Mouse (Mus musculus): Measurements from ENCODE around the gene Tbx18.

The Tbx18 gene

DNA sequence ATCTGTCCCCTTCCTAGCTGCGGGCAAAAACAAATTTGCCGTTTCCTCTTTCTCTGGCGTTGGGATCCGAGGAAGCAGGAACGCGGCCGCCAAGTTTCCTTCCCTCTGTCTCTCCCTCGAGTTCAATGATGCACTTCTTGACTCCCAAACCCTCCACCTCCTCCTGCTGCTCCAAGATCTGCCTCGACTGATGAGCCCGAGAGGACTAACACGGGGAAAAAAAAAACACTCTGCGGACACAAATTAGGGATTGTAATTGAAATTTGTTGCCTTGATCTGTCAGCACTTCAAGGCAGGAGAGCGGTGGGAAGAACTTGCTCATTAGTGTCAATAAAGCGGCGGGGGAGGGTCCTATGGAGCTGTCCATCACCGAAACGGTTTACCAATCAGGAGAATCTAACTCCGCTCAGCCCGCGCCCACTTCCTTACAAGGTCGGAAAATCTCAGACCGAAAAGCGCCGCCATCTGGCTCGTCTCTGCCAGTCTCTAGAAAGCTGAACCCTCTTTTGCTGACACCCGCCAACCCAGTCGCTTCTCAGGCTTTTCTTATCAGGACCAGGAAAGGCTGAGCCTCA is at the start of gene Tbx18:
Gene Tbx18 (minus strand): TSS at position 300 of the 575 bp plus-strand sequence.
- DNase-seq (ENCODE audit: low read depth), result no peak

DNA sequence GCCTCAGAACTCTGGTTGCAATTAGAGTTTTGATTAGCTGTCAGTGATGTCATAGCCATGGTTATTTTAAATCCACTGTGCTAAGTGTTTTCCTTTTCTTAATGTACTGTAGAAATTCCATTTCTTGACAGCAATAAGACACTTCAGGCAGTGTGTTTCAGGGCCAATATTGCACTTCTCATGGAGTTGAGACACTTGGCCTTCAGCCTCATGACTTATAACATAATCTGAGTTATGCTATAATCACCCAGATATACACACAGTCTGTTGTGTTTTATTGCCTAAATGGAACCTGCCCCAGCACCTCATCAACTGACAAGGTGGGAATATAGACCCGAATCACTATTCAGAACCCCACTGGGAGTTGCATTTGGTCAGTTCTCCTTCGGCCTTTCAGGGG is 42.9 kb upstream of the Tbx18 start:
- no peak for DNase-seq (ENCODE audit: low read depth)

DNA sequence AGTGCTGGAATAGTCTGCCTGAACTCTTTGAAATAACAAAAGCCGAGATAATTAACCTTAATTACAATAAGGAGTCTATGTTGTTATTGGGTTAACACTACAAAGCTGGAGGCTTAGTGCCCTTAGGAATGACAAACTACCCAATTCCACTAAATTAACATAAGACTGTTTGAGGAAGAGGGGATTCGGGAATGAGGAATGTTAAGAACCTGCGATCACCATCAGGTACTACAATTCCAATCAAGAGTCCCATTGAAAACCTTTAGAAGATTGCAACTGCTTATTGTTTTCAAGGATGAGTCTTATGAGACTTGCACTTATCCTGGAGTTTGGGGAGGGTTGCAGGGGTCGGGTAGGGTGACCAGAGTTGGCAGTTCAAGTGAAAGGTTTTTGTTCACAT is 24.6 kb upstream of the Tbx18 start:
- DNase-seq (ENCODE audit: low read depth), result no peak

DNA sequence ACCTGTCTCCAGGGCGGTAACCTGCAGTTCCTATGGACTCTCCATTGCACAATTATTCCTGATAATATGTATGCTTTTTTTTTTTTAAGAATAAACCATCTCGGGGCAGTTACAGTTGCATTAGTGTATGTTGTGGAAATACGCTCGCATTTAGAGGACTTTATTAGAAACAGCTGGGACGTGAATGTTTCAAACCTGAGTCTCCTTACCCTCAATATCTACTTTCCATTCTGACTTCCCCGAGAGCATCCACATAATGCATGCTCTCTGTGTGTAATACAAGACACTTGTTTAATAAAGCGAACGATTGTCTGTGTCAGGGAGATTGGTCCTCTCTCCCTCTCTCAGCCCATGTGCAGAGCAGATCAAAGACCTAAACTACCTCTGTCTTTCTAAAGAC is 10.5 kb upstream of the Tbx18 start:
- DNase-seq (ENCODE audit: low read depth), result no peak

DNA sequence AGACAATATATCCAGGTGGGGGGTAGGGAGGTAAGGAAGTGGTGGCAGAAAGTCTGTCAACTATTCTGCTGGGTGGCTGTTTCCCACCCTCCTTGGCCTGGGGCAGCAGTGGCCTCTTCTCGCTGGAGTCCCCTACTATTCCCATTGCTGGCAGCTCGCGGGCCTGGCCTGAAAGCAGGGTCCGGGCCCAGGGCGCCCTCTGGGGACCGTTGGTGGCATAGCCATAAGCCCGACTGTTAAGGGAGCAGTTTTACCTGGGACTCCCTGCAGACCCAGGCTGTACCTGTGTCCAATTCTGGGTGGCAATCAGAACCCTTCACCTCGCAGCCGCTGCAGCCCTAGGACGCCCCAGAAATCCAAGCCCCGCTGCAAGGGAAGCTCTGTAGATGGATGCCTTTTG is 9.6 kb upstream of the Tbx18 start:
- DNase-seq (ENCODE audit: low read depth), result no peak

DNA sequence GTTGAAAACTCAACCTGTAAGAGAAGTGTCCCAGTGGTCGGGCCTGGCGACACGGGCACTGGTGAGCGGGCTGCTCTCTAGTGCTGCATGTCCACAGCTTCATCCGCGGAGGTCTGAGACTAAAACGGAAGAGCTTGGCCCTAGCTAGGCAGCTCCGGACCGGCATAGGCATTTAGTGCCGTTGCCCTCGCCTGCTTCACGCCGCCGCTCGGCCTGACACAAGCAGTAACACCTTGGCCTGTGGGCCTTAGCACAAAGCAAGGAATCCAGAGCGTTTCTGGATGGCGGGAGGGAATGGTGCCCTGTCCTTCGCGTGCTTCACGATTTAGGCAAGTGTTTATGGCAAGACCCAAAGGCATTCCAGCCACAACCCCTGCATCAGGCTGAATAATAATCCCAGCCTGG is 9.2 kb upstream of the Tbx18 start:
- no peak for DNase-seq (ENCODE audit: low read depth)

DNA sequence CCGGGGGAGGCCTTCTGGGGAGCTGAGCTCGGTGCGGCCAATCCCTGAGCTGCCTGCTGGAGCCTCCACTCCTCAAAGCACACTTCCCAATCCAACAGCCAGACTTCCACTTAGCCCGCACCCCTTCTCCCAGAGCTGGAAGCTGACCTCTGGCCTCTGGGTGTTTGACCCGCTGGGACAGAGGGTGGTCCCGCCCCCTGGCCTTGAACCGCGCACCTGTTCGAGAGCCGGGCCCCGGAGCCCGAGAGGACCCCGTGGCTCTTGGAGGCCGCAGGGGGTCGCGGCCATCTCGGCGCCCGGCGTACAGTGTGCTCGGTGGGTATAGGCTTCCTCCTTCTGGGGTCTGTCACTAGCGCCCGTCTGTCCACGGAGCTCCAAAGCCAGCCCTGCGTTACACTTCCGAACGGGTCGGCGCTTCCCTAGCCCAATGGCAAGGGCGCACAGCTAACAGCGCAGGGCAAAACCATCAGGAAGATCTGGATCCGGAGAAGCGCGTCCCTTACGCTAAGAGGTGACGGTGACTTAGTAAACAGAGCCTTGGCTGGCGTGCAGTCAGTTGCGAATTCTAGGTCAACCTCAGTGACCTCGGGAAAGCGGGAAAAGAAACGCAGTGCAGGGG is 8.6 kb upstream of the Tbx18 start:
- no peak for DNase-seq (ENCODE audit: low read depth)

DNA sequence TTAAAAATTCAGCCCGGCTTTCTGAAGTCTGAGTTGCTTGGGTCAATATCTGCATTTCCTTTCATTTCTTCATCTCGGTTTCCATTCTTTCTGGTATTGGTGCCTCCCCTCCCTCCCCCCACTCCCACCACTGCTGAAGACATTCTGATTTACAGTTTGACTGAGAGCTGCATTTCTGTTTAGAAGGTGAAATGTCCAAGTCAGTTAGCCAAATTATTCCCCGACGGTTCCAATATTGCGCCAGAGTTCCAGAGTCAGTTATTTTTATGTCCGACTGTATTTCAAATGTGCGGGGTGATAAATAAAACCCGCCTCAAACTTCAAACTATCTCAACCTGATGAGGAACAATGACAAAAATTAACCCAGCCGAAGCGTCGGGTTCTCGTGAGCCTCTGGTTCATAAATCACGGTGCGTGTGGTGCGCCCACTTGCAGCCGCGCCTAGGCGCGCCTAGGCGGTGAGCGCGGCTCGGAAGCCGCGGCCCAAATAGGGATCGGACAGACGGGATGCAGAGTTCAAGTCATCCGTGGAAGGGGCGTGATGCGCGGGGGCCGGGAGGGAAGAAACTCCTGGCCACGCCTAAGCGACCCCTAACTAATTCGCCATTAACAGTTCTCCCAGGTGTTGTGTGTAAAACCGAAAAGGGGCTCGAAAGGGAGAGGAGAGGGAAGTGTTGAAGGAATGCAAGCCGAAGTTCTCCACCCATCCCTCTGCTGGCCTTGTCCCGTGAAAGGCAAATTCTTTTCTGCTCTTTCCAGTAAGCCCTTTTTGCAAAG is 7.9 kb upstream of the Tbx18 start:
- DNase-seq (ENCODE audit: low read depth), result no peak

DNA sequence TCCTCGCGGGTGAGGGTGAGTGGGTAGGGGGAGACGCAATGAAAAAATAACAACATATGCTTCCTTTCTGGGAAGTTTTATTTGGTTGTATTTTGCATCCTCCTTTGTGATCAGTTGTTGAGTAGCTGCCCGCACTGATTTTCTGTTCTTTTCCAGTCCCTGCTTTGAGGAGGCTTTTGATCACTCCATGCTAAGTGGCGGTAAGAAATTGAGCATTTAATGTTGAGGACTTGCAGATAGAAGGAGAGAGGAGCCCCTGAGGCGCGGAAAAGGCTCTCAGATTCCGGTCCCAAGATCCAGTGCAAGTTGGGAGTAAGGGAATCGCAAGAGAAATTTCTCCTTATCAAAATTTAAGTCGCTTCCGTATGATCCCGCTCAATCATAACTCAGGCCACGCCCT is 7.1 kb upstream of the Tbx18 start:
- DNase-seq (ENCODE audit: low read depth), result no peak

DNA sequence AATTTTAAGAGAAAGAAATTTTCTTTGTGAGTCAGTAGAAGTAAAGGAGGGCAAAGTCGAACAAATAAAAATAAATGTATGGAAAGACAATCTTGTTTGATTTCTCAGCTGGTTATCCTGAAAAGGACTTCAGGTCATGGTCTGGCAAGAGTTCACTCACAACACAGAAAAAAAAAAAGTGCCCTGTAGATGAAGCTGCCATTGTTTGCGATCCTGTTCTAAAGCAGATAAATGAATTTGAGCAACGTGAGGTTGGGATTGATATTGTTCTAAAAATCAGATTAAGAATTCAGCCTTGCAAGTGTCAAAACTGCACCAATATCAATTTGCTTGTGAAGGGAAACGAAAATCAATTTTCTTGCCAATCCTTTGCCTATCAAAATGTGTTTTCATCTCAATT is 6.2 kb upstream of the Tbx18 start:
- no peak for DNase-seq (ENCODE audit: low read depth)

DNA sequence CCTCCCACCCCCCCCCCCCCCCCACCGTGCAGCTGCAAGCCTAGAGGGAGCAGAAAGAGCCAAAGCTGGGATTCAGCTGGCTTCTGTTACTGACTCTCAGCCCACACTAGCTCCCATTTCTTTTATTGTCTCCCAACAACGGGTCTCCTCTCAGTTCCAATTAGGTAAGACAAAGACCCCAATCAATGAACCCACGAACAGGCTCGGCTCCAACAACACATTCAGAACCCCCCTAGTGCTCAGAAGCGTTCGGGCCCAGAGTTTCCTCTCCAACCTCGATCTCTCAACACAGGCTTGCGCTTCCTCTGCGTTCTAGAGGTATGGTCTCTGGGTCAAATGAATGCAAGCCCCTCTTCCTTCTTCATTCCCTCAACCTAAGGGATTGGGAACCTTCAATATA is 4.0 kb upstream of the Tbx18 start:
- no peak for DNase-seq (ENCODE audit: low read depth)

DNA sequence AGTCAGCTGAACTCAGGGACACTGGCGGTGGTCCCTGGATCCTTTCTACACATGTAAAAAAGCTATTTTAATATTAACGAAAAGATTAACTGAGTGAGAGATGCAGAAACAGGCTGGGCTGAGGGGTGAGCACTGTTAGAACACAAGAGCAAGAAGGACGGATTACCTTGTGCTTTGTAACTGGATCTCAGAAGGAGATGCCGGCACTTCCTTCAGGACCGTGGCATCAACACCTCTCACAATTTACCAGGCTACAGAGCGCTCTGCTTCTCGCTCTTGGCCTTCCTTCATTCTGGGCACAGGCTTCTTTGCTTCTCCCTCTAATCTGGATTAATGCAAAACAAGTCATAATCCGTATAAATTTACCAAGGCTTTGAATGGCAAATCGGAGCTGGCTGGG is 3.6 kb upstream of the Tbx18 start:
- no peak for DNase-seq (ENCODE audit: low read depth)

DNA sequence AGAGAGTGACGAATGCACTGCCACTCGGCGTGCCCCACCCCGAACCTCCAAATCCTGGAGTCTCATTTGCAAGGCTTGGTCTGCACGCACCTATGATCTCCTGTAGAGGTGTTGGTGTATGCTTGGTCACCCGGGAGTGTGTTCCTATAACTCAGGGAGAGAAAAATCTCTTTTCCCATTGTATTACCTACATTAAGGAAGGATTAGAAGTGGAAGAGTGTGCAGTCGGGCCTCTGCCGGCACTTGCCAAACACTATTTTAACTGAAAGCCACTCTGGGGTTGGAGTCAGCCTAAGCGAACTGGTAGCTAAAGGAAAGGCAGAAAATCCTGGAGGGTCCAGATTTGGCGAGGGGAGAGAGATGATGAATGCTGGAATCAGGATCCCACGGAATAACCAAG is 2.7 kb upstream of the Tbx18 start:
- DNase-seq (ENCODE audit: low read depth), result no peak

DNA sequence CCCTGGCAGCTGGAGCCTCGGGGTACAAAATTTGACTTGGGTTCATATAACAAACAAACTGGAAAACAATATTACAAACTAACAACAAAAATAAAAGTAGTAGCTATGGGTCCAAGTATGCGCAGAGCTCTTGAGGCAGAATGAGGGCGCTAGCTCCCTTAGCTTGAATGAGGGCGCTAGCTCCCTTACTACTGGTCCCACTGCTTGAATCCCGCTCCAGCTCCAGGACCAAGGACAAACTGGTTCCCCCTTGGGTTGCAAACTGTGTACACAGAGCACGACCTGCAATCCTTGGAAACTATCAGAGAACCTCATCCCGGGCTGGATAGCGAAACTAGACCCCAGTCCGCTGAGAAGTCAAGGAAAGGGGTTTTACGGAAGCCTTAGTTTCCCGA is 2.2 kb upstream of the Tbx18 start:
- no peak for DNase-seq (ENCODE audit: low read depth)

DNA sequence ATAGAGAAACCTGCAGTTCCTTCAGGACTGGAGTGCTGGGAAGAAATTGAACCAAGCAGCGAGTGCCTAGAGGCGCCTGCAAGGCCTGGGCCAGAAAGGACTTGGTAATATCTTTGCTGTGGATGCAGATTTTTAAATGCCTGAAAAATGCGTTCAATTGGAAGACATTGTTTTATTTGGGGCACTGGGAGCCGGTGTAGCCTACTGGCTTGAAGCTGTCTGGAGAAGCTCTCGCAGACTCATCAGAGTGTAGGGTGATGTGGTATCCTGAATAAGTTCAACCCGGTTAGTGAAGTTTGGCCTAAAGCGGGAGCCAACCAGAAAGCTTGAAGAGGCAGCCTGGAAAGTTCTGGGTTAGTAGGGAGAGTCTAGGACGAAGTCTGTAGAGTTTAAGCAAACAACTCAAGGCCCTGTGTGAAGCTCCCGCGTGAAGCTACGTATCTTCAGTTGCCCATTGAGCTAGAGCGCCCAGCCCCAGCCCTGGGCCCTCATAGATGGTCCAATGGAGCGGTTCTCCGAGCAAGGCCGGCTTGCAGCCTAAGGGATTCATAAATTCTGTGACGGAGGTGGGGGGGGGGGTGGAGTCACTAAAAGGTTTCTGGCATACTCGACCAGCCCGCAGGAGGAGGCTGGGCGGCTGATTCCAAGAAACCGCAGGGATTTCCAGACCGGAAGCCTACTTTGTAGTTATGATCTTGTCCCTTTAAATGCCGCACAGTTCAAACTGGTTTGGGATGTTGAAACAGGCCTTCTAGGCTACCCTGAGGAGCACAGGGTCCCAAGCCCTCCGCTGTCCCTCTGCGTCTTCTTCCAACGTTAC is 1.6 kb upstream of the Tbx18 start:
- no peak for DNase-seq (ENCODE audit: low read depth)

DNA sequence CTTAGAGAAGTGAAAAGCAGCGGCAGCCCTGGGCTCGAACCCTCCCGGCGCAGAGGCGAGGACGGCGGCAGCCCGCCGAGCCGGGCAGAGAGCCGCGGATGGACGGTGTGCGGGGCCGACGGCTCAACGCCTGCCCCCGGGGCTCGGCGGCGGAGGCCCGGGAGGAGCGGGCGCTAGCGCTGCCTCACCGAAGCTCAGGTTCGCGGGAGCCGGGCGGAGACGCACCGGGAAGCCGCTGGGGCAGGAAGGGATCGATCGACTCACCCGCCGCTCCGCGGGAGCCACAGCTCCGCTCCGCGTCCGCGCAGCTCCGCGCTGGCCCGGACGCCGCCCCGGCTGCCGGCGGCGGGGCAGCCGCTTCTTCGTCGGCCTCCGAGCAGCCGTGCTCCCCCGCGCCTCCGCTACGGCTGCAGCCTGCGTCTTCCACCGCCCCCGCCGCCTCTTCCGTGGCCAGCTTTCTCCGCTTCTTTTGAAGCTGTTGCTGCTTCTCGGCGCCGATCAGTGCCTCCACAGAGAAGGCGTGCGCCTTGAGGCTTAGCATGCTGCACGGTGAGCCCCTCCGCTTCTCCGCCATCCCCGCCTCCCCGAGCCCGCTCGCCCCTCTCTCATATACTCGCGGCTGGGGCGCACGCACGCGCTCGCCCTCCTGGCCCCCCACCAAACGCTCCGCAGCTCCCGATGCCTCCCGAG is 644 bp downstream of the Tbx18 start:
- no peak for DNase-seq (ENCODE audit: low read depth)

DNA sequence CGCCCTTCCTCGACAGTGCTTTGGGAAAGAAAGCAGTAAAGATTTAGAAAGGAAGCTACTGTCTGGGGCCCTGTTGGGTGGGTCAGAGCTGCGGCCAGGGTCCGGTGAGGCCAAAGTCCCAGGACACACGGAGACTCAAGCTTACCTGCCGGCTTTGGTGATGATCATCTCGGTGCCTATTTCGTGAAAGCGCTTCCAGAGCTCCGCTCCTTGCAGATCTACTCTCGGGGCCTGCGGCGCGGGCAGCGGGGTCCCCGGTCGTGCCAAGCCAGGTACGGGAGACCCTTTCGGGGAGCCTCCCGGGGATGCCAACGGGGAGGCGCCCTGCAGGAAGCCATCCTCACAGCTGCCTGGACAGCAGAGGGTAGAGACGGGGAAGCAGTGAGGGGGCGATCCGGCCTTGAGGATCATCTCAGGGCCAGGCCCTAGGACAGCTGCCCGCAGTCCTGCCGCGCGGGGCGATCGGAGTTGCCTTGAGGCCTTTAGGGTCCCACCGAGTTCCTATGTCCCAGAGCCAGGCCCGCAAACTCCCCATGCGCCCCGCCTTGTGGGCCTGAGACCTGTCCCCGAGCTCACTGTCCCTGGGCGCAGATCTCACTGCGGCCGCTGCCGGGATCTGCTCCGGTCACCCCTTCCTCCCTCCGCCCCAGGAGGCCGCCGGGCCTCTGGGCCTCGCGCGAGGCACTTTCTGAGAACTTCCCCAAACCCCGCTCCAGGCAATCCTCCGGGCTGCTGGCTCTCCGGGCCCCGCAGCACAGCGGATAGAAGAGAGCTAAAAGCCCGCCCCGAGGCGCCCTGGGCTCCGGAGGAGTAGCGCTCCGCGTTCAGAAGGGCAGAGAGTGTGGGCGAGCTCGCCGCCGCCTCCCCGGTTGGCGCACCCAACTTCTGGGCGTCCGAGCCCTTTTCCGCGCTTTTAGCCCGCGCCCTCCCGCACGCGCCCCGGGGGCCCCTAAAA is 1.5 kb downstream of the Tbx18 start:
- DNase-seq (ENCODE audit: low read depth), result no peak

DNA sequence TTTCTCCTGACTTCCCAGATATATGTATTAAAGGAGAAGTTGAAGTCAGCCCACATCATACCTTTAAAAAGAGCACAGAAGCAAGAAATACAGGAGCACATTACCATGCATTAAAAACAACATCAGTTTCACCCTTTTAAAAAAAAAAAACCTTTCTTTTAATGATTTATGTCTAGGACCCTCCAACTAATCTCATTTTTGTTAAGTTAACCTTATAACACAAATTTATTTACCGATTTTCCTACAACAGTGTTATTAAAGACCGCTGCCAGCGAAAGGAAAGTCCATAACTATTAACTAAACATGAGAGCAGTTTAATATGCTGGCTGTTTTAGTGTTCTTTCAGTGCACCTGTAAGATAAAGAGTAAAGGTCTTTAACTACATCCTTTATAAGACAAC is 3.0 kb downstream of the Tbx18 start:
- no peak for DNase-seq (ENCODE audit: low read depth)

DNA sequence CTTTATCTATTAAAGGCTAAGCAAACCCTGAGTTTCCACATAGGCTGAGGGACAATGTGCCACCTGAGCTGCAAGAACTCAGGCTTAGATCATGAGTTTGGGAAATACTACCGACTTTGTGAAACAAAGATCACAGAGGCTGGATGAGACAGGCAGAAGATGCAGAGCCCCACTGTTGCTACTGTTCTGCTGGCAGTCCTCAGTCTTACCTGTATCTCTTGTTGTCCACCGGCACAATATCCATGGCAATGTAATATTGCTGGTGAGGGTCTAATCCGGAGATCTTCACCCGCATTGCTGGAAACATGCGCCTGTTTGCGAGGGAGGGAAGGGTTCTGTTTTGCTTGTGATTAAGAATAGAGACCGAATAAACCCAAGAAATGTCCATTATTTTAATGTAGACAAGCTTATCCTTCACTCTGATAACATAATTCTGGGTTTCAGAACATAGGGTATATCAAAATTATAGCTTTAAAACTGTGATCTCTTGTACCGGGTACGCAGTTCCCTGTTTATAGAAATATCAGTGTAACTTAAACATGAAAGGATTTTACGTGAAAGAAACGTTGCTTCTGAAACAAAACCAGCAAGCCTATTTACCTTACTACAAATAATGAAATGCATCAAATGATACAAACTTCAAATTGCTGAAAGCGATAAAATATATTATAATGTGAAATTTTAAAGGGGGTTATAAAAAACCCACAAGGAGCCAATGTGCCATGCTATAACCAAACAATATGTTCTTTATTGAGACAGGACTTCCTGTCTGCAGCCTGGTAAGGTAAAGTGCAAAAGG is 3.7 kb downstream of the Tbx18 start:
- no peak for DNase-seq (ENCODE audit: low read depth)

DNA sequence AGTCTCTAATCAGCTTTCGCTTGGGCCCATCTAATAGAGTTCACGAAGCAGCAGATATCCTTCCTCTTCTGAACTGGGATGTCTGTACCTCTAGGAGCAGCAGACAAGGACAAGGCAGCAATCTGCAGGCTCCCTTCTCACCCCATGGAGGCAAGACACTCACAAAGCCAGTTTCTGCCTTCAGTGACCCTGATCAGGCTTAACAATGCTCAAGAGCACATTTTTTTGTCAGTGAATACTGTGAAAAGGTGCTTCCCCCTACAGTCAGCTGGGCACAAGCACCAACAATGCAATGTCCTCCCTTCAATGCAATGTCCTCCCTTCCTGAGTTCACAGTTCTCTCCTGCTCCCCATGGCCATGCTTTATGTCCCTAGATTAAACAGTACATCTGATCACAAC is 9.3 kb downstream of the Tbx18 start:
- DNase-seq (ENCODE audit: low read depth), result no peak

Measured in c-Kit-positive CD71-negative TER-119-negative erythroid progenitor cells, embryonic 14.5 days (primary cell).